Mouse (Mus musculus): ENCODE results near the gene Lzic.

The Lzic gene

GRCm38 (mm10) chr4:149526330-149526729 lies 41.3 kb downstream of the Lzic start:
- peak; percentile 28 for DNase-seq (ENCODE audit: low read depth, low spot score)

- peak; percentile 90 for DNase-seq (ENCODE audit: low read depth, low spot score)
Measured at GRCm38 (mm10) chr4:149527621-149528354, 42.8 kb downstream of the Lzic start.

DNA sequence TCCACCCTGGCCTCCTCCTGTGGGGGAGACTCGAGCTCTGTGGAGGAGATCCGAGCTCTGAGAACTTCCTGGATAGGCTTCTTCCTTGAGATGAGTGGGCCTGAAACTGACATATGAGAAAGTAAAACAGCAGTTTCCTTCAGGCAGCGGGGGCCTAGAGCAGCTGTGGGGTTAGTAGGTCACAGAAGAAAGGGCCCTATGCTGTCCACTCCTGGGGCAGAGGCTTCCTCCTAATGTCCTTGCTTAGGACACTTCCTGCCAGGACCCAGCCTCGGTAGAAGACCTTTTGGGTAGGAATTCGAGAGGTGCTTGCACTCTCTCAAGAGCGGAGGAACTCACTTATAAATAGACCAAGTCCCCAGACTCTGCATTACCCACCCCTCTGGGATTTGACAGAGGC lies 44.7 kb downstream of the Lzic start:
- no peak for DNase-seq (ENCODE audit: low read depth, low spot score)

- peak; percentile 63 for DNase-seq (ENCODE audit: low read depth, low spot score)
Measured at GRCm38 (mm10) chr4:149539441-149539840, 54.4 kb downstream of the Lzic start.

DNA sequence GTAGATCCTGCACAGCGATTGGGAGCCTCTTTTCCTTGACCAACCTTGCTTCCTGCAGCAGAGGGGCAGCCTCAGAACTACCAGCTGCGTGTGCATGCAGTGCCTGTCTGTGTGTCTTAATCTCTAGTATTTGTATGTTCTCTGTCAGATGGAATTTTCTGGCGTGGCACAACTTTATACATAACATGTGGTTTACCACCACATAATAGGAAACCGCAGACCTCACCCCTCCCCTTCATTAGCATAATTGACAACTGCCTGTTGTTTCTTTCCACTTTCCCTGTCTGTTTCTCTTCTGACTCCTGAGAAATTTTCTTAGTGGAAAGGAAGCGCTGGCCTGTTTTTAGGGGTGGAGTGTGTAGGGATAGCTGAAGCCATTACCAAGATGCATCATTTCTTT lies 56.9 kb downstream of the Lzic start:
- DNase-seq (ENCODE audit: low read depth, low spot score): peak; percentile 52

DNA sequence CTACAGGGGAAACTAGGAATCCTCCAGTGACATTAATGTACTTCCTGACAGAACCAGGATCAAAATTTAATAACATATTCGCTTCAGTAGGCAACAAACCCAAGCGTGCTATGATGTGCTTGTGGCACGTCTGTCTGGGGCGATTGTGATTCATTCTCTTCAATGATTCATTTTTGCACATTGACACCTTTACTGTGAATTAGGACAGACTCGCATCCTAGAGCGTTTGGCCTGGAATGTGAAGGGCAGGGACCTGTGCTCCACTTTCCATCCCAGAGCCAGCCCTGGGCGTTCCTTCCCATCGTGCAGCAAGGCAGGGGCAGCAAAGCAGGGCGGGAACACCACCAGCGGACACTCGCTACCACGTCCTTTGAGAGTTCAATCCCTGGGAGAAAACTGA lies 57.4 kb downstream of the Lzic start:
- DNase-seq (ENCODE audit: low read depth, low spot score): no peak

- peak; percentile 92 for DNase-seq (ENCODE audit: low read depth, low spot score)
Measured at GRCm38 (mm10) chr4:149542927-149543553, 58.0 kb downstream of the Lzic start.

- DNase-seq (ENCODE audit: low read depth, low spot score): no peak
Measured at GRCm38 (mm10) chr4:149544892-149545291, 59.9 kb downstream of the Lzic start.
